Mouse (Mus musculus) myocyte (in vitro differentiated cells): ENCODE measurements around the gene Ifna11. TPM values are rescaled to one million over a fixed set of nuclear protein-coding genes. Genes with fewer than 3 reads are reported as not detected.
"Not testable (repeated sequence)": the region's sequence is repeated elsewhere in the genome, so short reads cannot be mapped to it uniquely, and the experiment has no call there.

ENCODE experiments used
- H3K27me3 ChIP-seq: one replicate; pipeline ENCODE4 v1.6.1; 2011; ENCODE audit not compliant: control insufficient read depth, insufficient read depth, insufficient read length
- H3K36me3 ChIP-seq: one replicate; pipeline ENCODE4 v1.6.1; 2011; ENCODE audit not compliant: control insufficient read depth, insufficient read depth
- H3K4me2 ChIP-seq: one replicate; pipeline ENCODE4 v1.6.1; 2011; ENCODE audit warnings: low read depth, control low read depth
- H3K4me3 ChIP-seq: one replicate; pipeline ENCODE4 v1.5.1; 2011; ENCODE audit warnings: mild to moderate bottlenecking, control low read depth, moderate library complexity
- H3K79me2 ChIP-seq: one replicate; pipeline ENCODE4 v1.6.1; 2011; ENCODE audit not compliant: control insufficient read depth, insufficient read depth
- H3ac ChIP-seq: one replicate; pipeline ENCODE4 v1.6.1; 2011; ENCODE audit not compliant: control insufficient read depth, insufficient read length
- CEBPB ChIP-seq: IDR thresholded peaks from 2 replicates; pipeline ENCODE4 v1.6.1; 2011; ENCODE audit warnings: mild to moderate bottlenecking, moderate library complexity; ENCODE audit not compliant: poor library complexity, insufficient read depth, severe bottlenecking
- E2F4 ChIP-seq: IDR thresholded peaks from one replicate; pipeline ENCODE4 v1.6.1; 2011; ENCODE audit warnings: mild to moderate bottlenecking, control low read depth, moderate library complexity; ENCODE audit not compliant: insufficient read depth
- MAX ChIP-seq: IDR thresholded peaks from one replicate; pipeline ENCODE4 v1.6.1; 2011; ENCODE audit warnings: low read depth, mild to moderate bottlenecking, control low read depth
- MYOD1 ChIP-seq, 3 experiments: IDR thresholded peaks; one replicate each; pipeline ENCODE4 v1.6.1; 2011; ENCODE audit warnings: control low read depth in 2 of 3, low read depth in 2 of 3, mild to moderate bottlenecking in 2 of 3, moderate library complexity in 1 of 3; ENCODE audit not compliant: insufficient read length in 2 of 3, control insufficient read depth in 1 of 3
- MYOG ChIP-seq, 3 experiments: IDR thresholded peaks; one replicate each; pipeline ENCODE4 v1.6.1; 2011; ENCODE audit warnings: control low read depth in 2 of 3, low read depth in 2 of 3, mild to moderate bottlenecking in 2 of 3; ENCODE audit not compliant: insufficient read length in 2 of 3, control insufficient read depth in 1 of 3, insufficient read depth in 1 of 3
- POLR2A ChIP-seq: IDR thresholded peaks from one replicate; pipeline ENCODE4 v1.6.1; 2011; ENCODE audit warnings: low read depth, mild to moderate bottlenecking, control low read depth, moderate library complexity; ENCODE audit not compliant: insufficient read length
- POLR2AphosphoS2 ChIP-seq: IDR thresholded peaks from one replicate; pipeline ENCODE4 v1.6.1; 2011; ENCODE audit warnings: low read depth, control low read depth; ENCODE audit not compliant: insufficient read length
- REST ChIP-seq: IDR thresholded peaks from one replicate; pipeline ENCODE4 v1.6.1; 2011; ENCODE audit warnings: mild to moderate bottlenecking, control low read depth, moderate library complexity; ENCODE audit not compliant: insufficient read depth, insufficient read length
- SRF ChIP-seq: IDR thresholded peaks from one replicate; pipeline ENCODE4 v1.6.1; 2011; ENCODE audit warnings: low read depth; ENCODE audit not compliant: control insufficient read depth, insufficient read length
- TCF12 ChIP-seq: IDR thresholded peaks from one replicate; pipeline ENCODE4 v1.6.1; 2011; ENCODE audit warnings: mild to moderate bottlenecking, control low read depth; ENCODE audit not compliant: poor library complexity, insufficient read depth, severe bottlenecking
- TCF3 ChIP-seq: IDR thresholded peaks from one replicate; pipeline ENCODE4 v1.6.1; 2011; ENCODE audit warnings: low read depth, control low read depth; ENCODE audit not compliant: insufficient read length
- USF1 ChIP-seq: IDR thresholded peaks from one replicate; pipeline ENCODE4 v1.6.1; 2011; ENCODE audit warnings: low read depth, mild to moderate bottlenecking, control low read depth, moderate library complexity
- polyA plus RNA-seq: library from polyadenylated mRNA; unstranded; fragments of >200 nt; fragmentation: generic; extraction: Trizol; gene quantifications from one replicate; pipeline ENCODE4 v1.2.1, GENCODE M21; 2012; ENCODE audit warnings: missing spikeins

Ifna11 gene
- not detected for polyA plus RNA-seq

DNA sequence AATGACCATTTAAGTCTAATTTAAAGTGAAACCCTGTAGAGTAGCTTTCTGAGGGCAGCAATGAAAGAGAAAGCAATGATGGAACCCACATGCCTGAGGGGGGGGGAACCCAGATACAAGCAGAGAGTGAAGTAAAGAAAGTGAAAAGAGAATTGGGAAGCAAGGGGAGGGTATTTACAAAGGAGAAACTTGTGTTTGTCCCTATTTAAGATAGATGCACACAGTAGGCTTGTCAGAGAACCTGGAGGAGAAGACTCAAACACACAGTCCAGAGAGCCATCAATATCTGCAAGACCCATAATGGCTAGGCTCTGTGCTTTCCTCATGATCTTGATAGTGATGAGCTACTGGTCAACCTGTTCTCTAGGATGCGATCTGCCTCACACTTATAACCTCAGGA, at the start of gene Ifna11:
Ifna11 (plus strand) TSS at position 301 of the 400 bp plus-strand sequence.
- Histone ChIP-seq H3K79me2 (no peaks in the 10 kb centered on the region), H3K27me3 (peaks cover 9% of the 10 kb centered on the region), H3K4me3 (no peak within 1 kb of the TSS), H3K36me3 (no peaks in the 10 kb centered on the region), H3K4me2 (no peak within 1 kb of the TSS), H3ac (no peak within 1 kb of the TSS)
- TF ChIP-seq CEBPB (no peak), TCF12 (no peak), POLR2A (no peak), MYOG (IDR thresholded peaks at IDR 0.05; ENCODE audit: control insufficient read depth in 1 of 3, insufficient read depth in 1 of 3, insufficient read length in 2 of 3, low read depth in 2 of 3) (no peak), USF1 (no peak), MAX (no peak), POLR2AphosphoS2 (no peak), REST (no peak), MYOD1 (IDR thresholded peaks at IDR 0.05; ENCODE audit: control insufficient read depth in 1 of 3, insufficient read length in 2 of 3, low read depth in 2 of 3) (no peak), TCF3 (no peak), E2F4 (no peak), SRF (no peak)

DNA sequence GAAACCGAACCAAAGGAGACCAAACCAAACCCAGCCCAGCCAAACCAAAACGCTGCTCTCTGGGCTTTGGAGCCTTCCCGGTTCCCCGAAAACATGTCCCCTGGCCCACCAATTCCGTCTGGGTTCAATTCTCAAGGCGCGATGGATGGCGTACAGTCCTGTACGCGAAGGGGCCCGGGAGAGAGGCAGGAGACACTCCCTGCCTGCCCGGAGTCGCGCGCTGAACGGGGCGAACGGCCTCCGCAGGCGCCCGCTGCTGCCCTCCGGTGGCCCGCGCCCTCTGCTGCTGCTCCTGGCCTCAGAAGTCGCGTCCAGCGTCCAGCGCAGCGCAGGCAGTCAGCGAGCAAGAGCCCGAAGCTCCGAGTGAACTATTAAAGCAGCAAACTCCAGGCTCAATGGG, 46.2 kb upstream of the Ifna11 start, which contains the start of gene Gm13290:
Gm13290 (plus strand) TSS at position 301 of the 400 bp plus-strand sequence.
- not testable (repeated sequence) for H3K27me3 ChIP-seq, H3ac ChIP-seq, H3K36me3 ChIP-seq, H3K79me2 ChIP-seq, H3K4me2 ChIP-seq, H3K4me3 ChIP-seq

DNA sequence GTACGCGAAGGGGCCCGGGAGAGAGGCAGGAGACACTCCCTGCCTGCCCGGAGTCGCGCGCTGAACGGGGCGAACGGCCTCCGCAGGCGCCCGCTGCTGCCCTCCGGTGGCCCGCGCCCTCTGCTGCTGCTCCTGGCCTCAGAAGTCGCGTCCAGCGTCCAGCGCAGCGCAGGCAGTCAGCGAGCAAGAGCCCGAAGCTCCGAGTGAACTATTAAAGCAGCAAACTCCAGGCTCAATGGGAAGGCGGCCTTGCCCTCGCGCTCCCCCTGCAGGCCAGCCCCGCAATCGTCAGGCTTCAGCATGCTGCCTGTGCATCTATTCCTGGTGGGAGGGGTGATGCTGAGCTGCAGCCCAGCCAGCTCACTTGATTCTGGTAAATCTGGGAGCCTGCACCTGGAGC, 43.1 kb upstream of the Ifna11 start, which contains the start of gene Gm13289:
Gm13289 (plus strand) TSS at position 301 of the 400 bp plus-strand sequence.
- not testable (repeated sequence) for H3K4me2 ChIP-seq, H3K79me2 ChIP-seq, H3K36me3 ChIP-seq, H3K4me3 ChIP-seq, H3K27me3 ChIP-seq, H3ac ChIP-seq

DNA sequence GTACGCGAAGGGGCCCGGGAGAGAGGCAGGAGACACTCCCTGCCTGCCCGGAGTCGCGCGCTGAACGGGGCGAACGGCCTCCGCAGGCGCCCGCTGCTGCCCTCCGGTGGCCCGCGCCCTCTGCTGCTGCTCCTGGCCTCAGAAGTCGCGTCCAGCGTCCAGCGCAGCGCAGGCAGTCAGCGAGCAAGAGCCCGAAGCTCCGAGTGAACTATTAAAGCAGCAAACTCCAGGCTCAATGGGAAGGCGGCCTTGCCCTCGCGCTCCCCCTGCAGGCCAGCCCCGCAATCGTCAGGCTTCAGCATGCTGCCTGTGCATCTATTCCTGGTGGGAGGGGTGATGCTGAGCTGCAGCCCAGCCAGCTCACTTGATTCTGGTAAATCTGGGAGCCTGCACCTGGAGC, 40.2 kb upstream of the Ifna11 start, which contains the start of gene Gm13272:
Gm13272 (plus strand) TSS at position 301 of the 400 bp plus-strand sequence.
- H3K4me3 ChIP-seq, H3K79me2 ChIP-seq, H3K4me2 ChIP-seq, H3K27me3 ChIP-seq, H3ac ChIP-seq, H3K36me3 ChIP-seq: not testable (repeated sequence)

DNA sequence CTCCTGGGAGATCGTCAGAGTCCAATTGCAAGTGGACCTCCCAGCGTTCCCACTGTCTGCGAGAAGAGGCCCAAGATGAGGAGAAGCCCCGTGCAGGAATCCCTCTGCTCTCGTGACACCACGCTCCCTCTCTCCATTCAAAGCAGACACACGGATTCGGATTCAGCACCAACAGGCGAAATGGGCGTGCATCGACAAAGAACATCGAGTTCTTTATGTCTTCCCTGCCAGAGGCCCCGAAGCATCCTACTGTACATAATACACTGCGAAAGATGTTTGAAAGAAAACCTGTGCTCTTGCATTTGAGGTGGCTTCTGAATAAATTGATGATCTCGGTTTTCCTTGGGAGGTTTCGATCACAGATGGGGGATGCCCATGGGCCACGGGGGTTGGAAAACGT, 39.4 kb upstream of the Ifna11 start:
- not testable (repeated sequence) for H3K4me3 ChIP-seq, H3K36me3 ChIP-seq, H3K27me3 ChIP-seq, H3ac ChIP-seq, H3K79me2 ChIP-seq, H3K4me2 ChIP-seq

DNA sequence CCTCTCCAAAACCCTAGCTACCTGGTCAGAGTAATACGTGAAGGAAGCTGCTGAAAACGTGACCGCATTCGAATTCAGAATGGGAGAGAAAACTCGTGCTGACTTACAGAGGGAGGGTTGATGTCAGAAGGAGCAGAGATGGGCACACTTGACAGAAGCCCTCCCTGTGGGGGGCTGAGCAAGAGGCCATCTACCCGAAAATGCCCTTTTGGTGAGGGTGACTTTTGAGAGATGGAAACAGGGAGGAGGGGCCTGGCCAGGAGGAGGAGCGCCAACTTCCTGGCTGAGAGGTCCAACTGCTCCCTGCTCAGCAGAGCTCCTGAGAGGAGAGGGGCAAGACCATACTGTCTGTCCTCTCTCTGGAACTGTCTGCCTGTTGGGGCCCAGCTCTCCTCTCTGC, 37.9 kb upstream of the Ifna11 start, which contains the start of gene Ifnz:
Ifnz (plus strand) TSS at position 301 of the 400 bp plus-strand sequence.
- H3K4me2 ChIP-seq, H3K4me3 ChIP-seq, H3ac ChIP-seq, H3K27me3 ChIP-seq, H3K36me3 ChIP-seq, H3K79me2 ChIP-seq: not testable (repeated sequence)

DNA sequence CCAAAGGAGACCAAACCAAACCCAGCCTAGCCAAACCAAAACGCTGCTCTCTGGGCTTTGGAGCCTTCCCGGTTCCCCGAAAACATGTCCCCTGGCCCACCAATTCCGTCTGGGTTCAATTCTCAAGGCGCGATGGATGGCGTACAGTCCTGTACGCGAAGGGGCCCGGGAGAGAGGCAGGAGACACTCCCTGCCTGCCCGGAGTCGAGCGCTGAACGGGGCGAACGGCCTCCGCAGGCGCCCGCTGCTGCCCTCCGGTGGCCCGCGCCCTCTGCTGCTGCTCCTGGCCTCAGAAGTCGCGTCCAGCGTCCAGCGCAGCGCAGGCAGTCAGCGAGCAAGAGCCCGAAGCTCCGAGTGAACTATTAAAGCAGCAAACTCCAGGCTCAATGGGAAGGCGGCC, 37.4 kb upstream of the Ifna11 start:
- H3K4me2 ChIP-seq, H3K4me3 ChIP-seq, H3K27me3 ChIP-seq, H3ac ChIP-seq, H3K36me3 ChIP-seq, H3K79me2 ChIP-seq: not testable (repeated sequence)

DNA sequence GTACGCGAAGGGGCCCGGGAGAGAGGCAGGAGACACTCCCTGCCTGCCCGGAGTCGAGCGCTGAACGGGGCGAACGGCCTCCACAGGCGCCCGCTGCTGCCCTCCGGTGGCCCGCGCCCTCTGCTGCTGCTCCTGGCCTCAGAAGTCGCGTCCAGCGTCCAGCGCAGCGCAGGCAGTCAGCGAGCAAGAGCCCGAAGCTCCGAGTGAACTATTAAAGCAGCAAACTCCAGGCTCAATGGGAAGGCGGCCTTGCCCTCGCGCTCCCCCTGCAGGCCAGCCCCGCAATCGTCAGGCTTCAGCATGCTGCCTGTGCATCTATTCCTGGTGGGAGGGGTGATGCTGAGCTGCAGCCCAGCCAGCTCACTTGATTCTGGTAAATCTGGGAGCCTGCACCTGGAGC, 34.4 kb upstream of the Ifna11 start, which contains the start of gene Gm13276:
Gm13276 (plus strand) TSS at position 301 of the 400 bp plus-strand sequence.
- H3K36me3 ChIP-seq, H3K79me2 ChIP-seq, H3K27me3 ChIP-seq, H3K4me2 ChIP-seq, H3K4me3 ChIP-seq, H3ac ChIP-seq: not testable (repeated sequence)

DNA sequence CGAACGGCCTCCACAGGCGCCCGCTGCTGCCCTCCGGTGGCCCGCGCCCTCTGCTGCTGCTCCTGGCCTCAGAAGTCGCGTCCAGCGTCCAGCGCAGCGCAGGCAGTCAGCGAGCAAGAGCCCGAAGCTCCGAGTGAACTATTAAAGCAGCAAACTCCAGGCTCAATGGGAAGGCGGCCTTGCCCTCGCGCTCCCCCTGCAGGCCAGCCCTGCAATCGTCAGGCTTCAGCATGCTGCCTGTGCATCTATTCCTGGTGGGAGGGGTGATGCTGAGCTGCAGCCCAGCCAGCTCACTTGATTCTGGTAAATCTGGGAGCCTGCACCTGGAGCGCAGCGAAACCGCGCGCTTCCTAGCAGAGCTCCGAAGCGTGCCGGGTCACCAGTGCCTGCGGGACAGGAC, 31.4 kb upstream of the Ifna11 start, which contains the start of gene Gm13277:
Gm13277 (plus strand) TSS at position 231 of the 400 bp plus-strand sequence.
- not testable (repeated sequence) for H3K79me2 ChIP-seq

DNA sequence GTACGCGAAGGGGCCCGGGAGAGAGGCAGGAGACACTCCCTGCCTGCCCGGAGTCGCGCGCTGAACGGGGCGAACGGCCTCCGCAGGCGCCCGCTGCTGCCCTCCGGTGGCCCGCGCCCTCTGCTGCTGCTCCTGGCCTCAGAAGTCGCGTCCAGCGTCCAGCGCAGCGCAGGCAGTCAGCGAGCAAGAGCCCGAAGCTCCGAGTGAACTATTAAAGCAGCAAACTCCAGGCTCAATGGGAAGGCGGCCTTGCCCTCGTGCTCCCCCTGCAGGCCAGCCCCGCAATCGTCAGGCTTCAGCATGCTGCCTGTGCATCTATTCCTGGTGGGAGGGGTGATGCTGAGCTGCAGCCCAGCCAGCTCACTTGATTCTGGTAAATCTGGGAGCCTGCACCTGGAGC, 28.5 kb upstream of the Ifna11 start, which contains the start of gene Gm13278:
Gm13278 (plus strand) TSS at position 301 of the 400 bp plus-strand sequence.
- H3K79me2 ChIP-seq, H3K36me3 ChIP-seq, H3K27me3 ChIP-seq, H3ac ChIP-seq, H3K4me2 ChIP-seq, H3K4me3 ChIP-seq: not testable (repeated sequence)

More for the DNA sequence above, 31.4 kb upstream of the Ifna11 start, which contains the start of gene Gm13277:
- H3ac ChIP-seq, H3K4me3 ChIP-seq, H3K27me3 ChIP-seq, H3K4me2 ChIP-seq, H3K36me3 ChIP-seq: not testable (repeated sequence)
